Mouse (Mus musculus): Measurements from ENCODE around the gene Ndufa4l2. TPM values are rescaled to one million over a fixed set of nuclear protein-coding genes. Genes with fewer than 3 reads are reported as not detected.

Ndufa4l2 gene
- total RNA-seq, 2 experiments from 2014 or later: 2.9 to 6.7 TPM

DNA sequence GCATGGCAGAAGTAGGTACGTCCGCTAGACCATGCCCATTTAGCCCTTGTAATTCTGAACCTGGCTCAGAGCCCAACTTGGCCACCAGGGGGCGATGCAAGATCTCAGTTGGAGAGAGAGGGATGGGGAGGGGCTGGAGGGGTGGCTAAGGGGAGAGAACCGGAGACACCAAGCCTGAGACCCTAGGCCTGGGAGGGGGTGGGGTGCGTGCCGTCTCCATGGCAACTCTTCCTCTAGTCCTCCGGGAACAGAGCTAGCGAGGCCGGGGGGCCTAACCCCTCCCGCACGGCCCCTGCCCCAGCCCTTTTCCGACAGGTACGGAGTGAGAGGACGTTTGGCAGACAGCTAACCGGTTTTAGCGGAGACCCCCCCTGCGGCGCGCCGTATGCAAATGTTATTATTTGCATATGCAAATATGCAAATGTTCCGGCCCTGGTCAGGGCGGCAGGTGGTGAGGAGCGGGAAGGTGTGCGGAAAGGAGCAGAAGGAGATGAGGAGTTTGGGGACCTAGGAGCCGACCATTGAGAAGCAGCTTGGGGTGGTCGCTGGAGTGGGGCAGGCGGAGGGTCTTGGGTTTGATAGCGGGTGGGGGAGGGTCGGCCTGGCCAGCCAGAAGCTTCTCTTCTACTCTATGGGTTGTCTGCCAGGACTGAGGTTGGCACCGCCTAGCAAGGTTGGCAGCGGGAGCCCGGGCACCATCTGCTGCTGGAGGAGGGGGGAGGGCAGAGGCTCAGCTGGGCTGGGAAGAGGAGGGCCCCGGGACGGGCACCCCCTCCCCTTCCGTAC lies 5.5 kb upstream of the Ndufa4l2 start:
- intact Hi-C loops (cut with DNase I): loop anchor here (1.0 kb wide), 1 partner anchor 29 kb away; no protein-coding TSS in a partner anchor
- DNase-seq (ENCODE audit: low spot score in 2 of 2): peak; percentile 81 to 84

DNA sequence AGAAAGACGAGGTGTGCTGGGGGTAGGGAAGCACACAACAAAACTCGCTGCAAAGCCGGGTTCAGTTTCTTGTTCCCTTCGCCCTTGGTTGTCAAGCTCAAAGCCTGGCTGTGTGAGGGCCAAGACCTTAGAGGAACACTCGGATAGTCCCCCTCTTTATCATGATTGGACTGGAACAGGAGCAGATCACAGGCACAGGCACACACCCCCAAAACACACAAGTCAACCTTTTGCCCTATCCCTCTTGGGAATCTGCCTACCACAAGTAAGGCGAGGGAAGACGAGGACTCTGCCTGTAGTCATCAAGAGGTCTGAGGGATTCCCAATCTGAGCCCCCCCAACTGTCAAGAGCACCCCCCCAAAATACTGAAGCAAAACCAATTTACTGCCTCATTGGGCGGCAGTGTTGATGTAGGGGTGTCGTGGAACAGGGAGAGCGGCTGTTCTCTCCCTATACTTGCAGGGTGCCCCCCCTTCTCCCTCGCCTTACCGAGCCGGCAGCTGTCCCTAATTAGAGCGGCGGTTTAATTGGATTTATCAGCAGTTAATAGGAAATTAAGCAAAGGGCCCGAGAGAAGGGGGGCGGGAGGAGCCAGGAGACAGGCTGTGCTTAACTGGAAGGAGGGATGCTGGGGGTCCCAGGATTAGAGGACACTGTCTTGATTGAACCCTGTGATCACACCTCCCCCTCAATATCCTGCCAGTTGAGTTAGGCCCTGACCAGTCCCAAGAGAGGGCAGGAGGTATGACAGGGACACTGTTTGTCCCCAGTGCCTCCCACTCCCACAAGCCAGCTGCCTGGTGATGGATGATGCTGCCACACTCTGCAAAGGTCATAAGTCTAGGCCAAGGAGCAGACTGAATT lies 4.7 kb upstream of the Ndufa4l2 start:
- intact Hi-C loops (cut with DNase I): loop anchor here (1.0 kb wide), 1 partner anchor 28 kb away; no protein-coding TSS in a partner anchor
- no peak for DNase-seq (ENCODE audit: low spot score in 2 of 2)

DNA sequence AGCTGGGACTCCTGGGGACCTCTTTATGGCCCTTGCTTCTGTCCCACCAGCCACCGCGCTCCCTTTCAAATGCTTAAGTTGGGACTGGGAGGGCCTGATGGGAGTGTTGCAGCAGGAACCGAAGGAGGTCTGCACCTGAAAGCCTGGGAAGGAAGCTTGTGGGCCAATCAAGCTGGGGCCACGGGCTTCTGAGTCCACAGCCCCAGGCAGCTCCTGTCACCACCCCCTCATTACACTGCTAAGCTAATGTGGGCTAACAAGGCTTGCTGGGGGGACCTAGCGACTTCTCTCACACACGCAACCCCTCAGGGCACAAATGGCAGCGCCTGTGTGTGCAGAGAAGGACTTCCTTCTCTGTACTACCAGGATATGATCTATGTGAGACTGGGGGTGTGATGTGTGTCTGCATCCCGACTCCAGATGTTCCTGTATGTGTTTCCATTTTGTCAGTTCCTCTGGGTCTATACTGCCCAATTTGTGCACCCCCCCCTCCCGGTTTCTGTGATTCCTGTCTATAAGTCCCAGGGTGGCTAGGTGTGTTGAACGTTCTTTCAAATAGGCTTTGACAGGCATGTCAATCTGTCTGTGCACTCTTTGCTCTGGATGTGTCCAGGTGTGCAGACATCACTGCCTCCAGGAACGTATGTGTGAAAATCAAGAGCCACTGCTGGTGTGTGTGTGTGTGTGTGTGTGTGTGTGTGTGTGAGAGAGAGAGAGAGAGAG lies 3.7 kb upstream of the Ndufa4l2 start:
- no peak for DNase-seq (ENCODE audit: low spot score in 2 of 2)
- intact Hi-C loops (cut with DNase I): no loop called here

DNA sequence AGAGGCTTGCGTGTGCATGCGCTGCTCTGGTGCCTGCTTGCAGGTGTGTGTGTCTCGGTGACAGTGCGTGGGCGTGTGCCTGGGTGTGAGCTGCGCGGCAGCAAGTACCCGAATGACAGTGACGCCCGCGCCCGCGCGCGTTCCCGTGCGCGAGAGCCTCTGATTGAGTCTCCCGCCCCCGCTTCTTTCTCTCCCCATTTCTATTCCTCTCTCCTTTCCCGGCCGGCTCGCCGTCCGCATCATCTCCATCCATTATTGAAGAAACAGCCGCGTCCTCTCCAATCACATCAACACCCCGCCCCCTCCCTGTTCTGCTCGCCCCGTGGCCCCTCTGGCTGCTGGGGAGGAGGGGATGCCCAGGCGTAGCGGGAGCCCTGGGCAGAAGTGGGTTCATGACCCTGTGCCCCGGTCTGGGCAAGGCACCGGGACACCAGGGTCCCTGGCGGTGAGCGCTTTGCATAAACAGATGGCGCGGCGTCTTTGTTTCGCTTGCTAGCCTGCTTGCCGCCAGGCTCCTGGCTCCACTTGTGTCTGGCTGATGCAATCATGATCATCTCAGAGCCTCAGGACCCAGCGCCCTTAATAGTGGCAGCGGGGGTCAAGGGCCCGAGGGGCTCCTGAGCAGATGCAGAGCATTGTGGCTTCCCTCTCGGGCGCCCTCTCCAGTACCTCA lies 3.0 kb upstream of the Ndufa4l2 start:
- peak; percentile 94 for DNase-seq (ENCODE audit: low spot score in 2 of 2)
- intact Hi-C loops (cut with DNase I): no loop called here

DNA sequence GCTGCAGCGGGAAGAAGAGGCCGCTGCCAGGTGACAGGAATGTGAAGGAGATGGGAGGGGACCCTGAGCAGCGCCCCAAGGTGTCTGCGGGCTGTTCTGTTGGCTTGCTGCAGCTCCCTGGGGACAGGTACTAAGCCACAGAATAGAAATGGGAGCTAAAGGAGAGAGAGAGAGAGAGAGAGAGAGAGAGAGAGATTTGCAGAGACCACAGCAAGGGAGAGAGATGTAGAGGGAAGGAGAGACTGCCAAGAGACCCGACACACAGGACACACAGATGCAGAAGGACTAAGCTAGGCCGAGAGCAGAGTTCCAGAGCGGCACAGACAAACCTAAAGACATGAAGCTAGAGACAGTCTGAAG lies 2.5 kb upstream of the Ndufa4l2 start:
- intact Hi-C loops (cut with DNase I): no loop called here
- DNase-seq (ENCODE audit: low spot score in 2 of 2): no peak

DNA sequence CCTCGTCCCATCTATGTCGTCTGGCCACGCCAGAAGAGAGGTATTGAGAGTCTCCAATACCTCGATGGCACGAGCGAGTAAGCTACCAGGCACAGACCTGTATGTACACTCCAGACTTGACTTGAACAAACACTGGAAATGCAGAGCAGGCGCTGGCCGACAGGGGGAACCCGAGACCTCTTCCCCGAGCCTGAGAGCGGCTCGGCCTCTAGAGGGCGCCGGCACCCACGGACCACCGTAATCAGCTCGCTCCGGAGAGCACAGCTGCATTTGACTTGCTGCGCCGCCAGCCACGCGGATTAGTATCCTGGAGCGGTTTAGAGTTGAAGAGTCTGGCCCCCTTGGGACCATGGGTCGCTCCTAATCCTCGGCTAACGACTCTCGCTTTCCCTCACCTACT lies 2.0 kb upstream of the Ndufa4l2 start:
- DNase-seq (ENCODE audit: low spot score in 2 of 2): peak; percentile 95 to 97
- intact Hi-C loops (cut with DNase I): loop anchor here (1.0 kb wide), 1 partner anchor 23 kb away; no protein-coding TSS in a partner anchor

DNA sequence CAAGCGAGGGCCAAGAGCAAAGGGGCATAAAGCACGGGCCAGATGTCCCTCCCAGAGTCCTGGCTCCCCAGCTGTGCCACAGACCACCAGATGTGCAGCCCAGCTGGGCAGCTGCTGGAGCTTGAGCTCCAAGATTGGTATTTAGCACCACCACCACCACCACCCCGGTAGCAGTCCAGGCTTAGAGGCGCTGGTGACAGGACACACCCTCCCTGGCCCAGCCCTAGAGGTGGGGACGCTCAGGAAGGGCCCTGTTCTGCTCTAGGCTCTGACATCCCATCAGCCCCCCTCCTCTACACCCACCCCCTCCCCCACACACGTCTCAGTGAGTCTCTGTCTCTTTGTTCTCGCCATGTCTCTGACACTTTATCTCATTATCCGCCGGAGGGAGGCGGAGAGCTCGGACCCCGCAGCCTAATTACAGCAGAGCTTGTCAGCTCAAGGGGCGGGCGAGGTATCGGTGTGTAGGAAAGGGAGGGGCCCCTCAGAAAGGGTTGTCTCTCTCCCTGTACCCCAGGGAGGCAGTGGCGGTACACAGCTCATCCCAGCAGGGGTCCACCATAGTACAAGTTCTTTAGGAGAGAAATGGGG lies 1.2 kb upstream of the Ndufa4l2 start:
- intact Hi-C loops (cut with DNase I): loop anchor here (1.0 kb wide), 1 partner anchor 23 kb away; no protein-coding TSS in a partner anchor
- DNase-seq (ENCODE audit: low spot score in 2 of 2): no peak

DNA sequence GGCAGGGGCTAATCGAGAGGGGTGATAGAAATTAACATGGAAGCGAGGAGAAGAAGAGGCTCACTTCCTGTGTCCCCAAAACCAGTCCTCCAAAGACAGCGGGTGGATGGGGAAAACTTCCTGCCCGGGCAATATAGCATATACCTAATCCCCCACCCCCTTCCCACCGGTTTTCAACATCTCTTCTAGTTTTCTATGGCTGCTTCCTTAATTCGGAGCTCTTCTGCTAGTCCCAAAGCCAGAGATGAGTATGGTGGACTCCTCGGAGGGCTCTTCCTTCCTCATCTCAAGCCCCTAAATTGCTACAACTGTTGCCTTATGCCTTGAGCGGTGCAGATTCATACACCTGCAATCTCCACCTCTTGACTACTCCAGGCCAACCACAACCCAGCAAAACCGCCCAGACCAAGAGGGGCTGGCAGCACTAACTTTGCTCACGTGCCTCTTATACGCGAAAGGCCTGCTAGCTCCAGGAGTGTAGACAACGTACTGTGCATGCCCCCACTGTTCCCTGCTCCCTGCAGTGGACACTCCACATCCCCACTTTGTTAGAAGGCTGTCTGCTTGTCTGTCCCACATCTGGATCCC lies 562 bp upstream of the Ndufa4l2 start:
- intact Hi-C loops (cut with DNase I): no loop called here

DNA sequence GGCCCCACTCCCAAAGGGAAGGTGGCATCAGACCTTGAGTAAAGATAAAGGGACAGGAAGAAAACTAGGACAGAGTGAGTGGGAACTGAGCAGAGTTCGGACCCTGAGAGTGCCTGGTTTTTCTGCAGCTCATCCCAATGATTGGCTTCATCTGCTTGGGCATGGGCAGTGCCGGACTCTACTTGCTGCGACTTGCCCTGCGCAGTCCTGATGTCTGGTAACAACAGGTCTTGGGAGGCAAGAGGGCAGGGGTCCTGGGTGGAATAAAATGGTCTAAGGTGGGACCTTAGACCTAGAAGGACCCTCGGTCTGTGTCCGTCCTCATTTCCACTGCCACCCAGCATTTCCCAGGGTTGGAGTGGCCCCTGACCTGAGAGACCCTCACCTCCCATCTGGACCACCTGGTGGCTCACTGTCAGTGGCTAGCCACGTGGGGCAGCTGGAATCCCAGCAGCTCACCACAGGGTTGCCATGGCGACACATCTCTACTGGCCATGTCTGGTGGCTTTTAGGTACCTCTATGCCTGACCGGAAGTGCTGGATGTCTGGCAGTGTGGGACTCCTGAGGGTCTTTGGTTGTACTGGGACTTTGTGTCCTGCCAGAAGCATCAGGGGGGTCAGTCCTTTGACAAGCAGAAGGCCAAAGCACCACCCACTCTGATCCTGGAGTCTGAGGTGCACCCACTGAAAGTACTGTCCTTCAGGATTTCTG lies 660 bp downstream of the Ndufa4l2 start:
- intact Hi-C loops (cut with DNase I): no loop called here
- no peak for DNase-seq (ENCODE audit: low spot score in 2 of 2)

More for the DNA sequence above, 562 bp upstream of the Ndufa4l2 start:
- no peak for DNase-seq (ENCODE audit: low spot score in 2 of 2)

DNA sequence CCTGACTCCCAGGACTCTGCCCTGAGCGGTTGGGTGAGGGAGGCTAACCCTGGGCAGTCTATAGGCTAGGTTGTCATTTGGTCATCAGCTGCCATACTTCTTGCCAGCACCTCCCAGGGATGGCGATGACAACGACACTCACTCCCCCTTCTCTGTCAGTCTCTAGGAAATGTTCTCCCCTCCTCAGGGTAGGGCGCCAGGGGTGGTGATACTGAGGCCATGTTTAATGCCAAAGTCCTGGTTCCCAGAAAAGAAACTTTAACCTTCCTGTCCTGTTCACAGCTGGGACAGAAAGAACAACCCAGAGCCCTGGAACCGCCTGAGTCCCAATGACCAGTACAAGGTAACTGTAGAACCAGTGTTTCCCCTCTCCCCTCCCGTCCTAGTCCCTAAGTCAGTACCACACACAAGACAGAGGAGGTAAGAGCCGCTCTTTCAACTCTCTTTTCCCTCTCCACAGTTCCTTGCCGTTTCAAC lies 1.3 kb downstream of the Ndufa4l2 start:
- no peak for DNase-seq (ENCODE audit: low spot score in 2 of 2)
- intact Hi-C loops (cut with DNase I): no loop called here

DNA sequence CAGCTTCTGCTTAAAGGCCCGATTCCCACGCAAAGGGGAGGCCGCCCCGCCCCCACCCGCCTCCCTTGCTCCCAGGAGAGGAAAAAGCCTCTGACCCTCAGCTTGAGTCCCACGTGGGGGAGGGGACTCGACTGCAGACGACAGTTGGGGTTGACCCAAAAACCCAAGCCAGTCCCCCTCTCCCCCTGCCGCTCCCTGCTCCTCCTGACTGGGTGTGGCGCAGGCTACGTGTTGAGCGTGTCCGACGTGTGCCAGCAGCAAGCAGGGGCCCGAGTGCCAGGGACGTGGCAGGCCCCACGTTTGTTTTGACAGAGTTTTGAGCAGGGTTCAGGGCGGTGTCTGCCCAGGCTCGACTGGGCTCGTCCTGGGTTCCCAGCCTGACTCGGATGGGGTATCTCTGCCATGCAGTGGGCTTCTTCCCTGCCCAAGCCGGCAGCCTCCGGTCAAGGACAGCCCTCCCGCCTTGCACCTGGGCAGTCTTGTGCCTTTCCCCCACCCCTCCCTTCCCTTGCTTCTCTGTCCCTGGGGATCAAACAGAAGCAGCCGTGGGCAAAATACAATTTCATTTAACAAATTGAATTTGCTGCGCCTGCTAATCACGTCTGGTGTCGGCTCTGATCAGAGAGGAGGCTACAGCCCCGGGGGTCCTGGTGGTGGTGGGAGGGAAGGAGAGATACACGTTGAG lies 2.0 kb downstream of the Ndufa4l2 start:
- no peak for DNase-seq (ENCODE audit: low spot score in 2 of 2)
- intact Hi-C loops (cut with DNase I): no loop called here

DNA sequence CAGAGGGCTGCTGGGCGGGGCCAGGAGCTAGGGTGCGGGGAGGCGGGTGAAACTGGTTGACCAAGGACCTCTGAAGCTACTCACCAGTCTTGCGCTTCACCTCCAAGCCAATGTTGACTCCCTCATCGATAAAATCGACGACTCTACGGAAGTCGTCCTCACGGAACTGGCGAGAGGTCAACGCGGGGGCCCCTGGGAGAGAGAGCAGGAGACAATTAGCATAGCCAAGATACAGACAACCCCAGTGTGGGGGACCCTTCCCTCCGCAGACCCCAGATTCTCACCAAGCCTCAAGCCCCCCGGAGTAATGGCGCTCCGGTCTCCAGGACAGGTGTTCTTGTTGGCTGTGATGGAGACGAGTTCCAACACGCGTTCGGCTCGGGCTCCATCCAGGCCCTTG lies 3.2 kb downstream of the Ndufa4l2 start:
- DNase-seq (ENCODE audit: low spot score in 2 of 2): no peak
- intact Hi-C loops (cut with DNase I): no loop called here

DNA sequence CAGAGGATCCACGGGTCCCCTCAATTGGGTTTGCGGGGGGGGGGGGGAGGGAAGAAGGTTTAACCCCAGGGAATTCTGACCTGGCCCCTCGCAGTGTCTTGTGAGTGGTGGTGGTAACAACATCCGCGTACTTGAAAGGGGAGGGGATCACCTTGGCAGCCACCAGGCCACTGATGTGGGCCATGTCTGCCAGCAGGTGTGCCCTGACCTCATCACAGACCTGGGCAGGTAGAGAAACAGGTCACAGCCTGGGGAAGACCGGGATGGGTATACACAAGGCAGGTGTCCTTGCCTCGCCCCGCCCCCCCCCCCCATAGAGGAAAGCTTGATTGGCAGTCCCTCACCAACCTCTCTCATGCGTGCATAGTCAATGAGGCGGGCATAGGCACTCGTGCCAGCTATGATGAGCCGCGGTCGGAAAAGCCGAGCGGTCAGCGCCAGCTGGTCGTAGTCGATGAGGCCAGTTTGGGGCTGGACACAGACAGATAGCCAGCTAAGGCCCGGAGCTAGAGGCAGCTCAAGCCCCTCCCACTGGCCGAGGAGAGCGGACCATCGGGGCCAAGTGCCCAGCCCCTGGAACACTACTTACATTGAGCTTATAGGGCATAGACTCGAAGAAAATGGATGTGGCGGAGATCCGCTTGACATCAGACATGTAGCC lies 4.4 kb downstream of the Ndufa4l2 start:
- intact Hi-C loops (cut with DNase I): no loop called here
- no peak for DNase-seq (ENCODE audit: low spot score in 2 of 2)

DNA sequence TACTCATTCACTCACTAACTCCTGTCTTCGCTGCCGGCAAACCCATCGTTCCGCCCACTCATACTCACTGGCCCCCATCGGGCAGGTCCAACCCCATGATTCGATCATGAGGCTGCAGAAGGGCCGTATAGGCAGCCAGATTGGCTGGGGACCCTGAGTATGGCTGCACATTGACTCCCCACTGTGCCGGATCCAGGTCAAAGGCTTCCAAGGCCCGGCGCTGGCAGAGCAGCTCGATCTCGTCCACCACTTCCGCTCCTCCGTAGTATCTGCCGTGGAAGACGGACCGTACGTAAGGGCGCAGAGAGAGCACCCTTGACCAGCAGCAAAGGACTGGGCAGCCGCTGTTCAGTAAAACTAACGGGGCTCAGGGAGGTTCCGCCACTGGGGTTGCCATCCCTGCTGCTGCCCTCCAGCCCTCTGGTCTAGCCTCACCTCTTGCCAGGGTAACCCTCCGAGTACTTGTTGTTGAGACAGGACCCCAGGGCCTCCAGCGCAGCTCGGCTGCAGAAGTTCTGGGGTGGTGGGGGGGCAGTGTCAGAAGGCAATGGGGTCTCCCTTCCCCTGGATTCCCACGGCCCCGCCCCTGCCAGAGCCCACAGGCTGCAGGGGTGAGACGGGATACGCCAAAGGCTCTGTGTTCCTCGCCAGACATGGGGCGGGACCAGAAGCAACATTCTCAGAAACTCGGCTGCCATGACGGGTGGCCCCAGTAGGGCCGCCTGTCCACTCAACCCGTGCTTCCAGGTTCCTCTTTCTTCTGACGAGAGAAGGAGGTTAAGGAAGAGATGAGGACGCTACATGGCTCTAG lies 5.3 kb downstream of the Ndufa4l2 start:
- no peak for DNase-seq (ENCODE audit: low spot score in 2 of 2)
- intact Hi-C loops (cut with DNase I): no loop called here

DNA sequence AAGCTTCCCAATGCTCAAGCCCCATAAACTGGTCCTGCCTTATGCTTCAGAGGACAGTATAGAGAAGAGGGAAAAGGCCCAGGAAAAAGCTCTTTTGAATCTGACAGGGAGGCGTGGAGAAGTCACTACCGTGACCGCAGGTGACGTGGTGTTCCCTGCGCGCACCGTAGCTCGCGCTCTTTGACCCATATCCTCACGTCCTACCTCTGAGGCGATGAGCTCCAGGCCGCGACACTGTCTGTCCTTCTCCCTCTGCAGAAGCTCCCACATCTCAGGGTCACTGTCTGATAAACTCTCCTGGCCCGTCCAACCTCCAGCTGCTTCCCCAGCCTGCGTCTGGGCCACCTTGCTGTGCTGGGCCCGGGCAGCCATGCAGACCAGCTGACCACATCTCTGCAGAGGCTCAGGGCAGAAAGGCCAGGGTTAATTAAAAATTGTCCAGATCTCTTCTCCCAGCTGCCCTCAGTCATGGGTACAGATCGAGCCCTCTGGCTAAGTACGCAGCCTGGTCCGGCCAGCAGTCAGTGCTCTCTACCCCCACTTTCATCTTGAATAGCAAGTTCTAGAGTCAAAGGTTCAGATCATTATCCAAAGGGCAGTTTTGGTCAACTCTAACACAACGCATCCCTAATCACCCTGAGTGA lies 6.1 kb downstream of the Ndufa4l2 start:
- no peak for DNase-seq (ENCODE audit: low spot score in 2 of 2)
- intact Hi-C loops (cut with DNase I): no loop called here

DNA sequence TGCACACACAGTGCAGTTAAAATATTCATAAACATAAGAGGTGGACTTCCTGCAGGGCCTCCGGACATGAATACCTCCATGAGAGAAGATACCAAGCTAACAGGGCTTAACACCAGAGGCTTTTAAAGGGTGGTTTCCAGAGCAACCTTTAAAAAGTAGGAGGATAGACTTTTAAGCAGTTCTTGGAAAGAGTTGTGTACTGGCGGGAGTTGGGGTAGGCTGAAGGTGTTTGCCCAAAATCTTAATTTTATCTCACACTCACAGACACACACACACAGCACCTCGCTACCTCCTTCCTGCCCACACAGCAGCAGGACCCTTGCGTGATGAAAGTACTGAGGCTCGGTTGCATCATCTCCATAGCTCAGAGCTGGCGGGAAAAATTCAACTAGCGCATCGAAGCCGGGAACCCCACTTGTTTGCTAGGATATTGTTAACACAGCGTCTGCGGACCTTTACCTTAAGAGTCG lies 6.9 kb downstream of the Ndufa4l2 start:
- no peak for DNase-seq (ENCODE audit: low spot score in 2 of 2)
- intact Hi-C loops (cut with DNase I): no loop called here

Measured in left cerebral cortex, postnatal 25 days (tissue).